Mouse (Mus musculus): ENCODE data around the gene Tnfrsf12a.

Gene Tnfrsf12a

GRCm38 (mm10) chr17:23681086-23681485 lies 3.8 kb upstream of the Tnfrsf12a start:
- no peak for DNase-seq (ENCODE audit: low read depth, low spot score)

GRCm38 (mm10) chr17:23680336-23680735 lies 3.1 kb upstream of the Tnfrsf12a start:
- no peak for DNase-seq (ENCODE audit: low read depth, low spot score)

GRCm38 (mm10) chr17:23679127-23679835 lies 2.0 kb upstream of the Tnfrsf12a start, which contains the start of gene Cldn6:
TSS of gene Cldn6 (plus strand) at chr17:23679249.
- DNase-seq (ENCODE audit: low read depth, low spot score) = peak; percentile 58

GRCm38 (mm10) chr17:23676473-23677031 lies 716 bp downstream of the Tnfrsf12a start:
- DNase-seq (ENCODE audit: low read depth, low spot score) = no peak

- DNase-seq (ENCODE audit: low read depth, low spot score) = peak; percentile 73
These were observed 1.5 kb downstream of the Tnfrsf12a start for GRCm38 (mm10) chr17:23675564-23676281.

GRCm38 (mm10) chr17:23675127-23675526 lies 2.1 kb downstream of the Tnfrsf12a start:
- DNase-seq (ENCODE audit: low read depth, low spot score) = no peak

- DNase-seq (ENCODE audit: low read depth, low spot score) = no peak
These were observed 2.9 kb downstream of the Tnfrsf12a start for GRCm38 (mm10) chr17:23674271-23674952.

GRCm38 (mm10) chr17:23673424-23674073 lies 3.7 kb downstream of the Tnfrsf12a start, which contains the start of the genes Hcfc1r1 and Thoc6:
TSS of gene Hcfc1r1 (plus strand) at chr17:23673596.
TSS of gene Thoc6 (minus strand) at chr17:23673882.
- DNase-seq (ENCODE audit: low read depth, low spot score) = peak; percentile 99

- no peak for DNase-seq (ENCODE audit: low read depth, low spot score)
These were observed 4.5 kb downstream of the Tnfrsf12a start for GRCm38 (mm10) chr17:23672761-23673160.

- DNase-seq (ENCODE audit: low read depth, low spot score) = no peak
These were observed 5.7 kb downstream of the Tnfrsf12a start for GRCm38 (mm10) chr17:23671519-23671918.

GRCm38 (mm10) chr17:23670516-23671074 lies 6.7 kb downstream of the Tnfrsf12a start:
- DNase-seq (ENCODE audit: low read depth, low spot score) = peak; percentile 64

- no peak for DNase-seq (ENCODE audit: low read depth, low spot score)
These were observed 11.8 kb downstream of the Tnfrsf12a start for GRCm38 (mm10) chr17:23665511-23665910.

GRCm38 (mm10) chr17:23664556-23665021 lies 12.7 kb downstream of the Tnfrsf12a start:
- DNase-seq (ENCODE audit: low read depth, low spot score) = peak; percentile 85

- peak; percentile 80 for DNase-seq (ENCODE audit: low read depth, low spot score)
These were observed 15.7 kb downstream of the Tnfrsf12a start for GRCm38 (mm10) chr17:23661526-23661925.

GRCm38 (mm10) chr17:23660876-23661200 lies 16.4 kb downstream of the Tnfrsf12a start:
- no peak for DNase-seq (ENCODE audit: low read depth, low spot score)

- peak; percentile 81 for DNase-seq (ENCODE audit: low read depth, low spot score)
These were observed 17.0 kb downstream of the Tnfrsf12a start, which contains the start of gene Bicdl2 for GRCm38 (mm10) chr17:23660117-23660875. TSS of gene Bicdl2 (plus strand) at chr17:23660506.

GRCm38 (mm10) chr17:23658450-23658849 lies 18.8 kb downstream of the Tnfrsf12a start:
- DNase-seq (ENCODE audit: low read depth, low spot score) = no peak

- DNase-seq (ENCODE audit: low read depth, low spot score) = no peak
These were observed 22.9 kb downstream of the Tnfrsf12a start for GRCm38 (mm10) chr17:23654410-23654809.

- no peak for DNase-seq (ENCODE audit: low read depth, low spot score)
These were observed 23.3 kb downstream of the Tnfrsf12a start for GRCm38 (mm10) chr17:23654001-23654400.

- DNase-seq (ENCODE audit: low read depth, low spot score) = no peak
These were observed 23.9 kb downstream of the Tnfrsf12a start for GRCm38 (mm10) chr17:23653324-23653723.

Measured in R1 (cell line).